Mouse (Mus musculus): ENCODE results near the gene Hdac6. TPM values are rescaled to one million over a fixed set of nuclear protein-coding genes. Genes with fewer than 3 reads are reported as not detected.

The Hdac6 gene
- 10 to 100 TPM; 11.0 to 13.1 TPM for total RNA-seq (2021)
- long read RNA-seq, experiment 1, full-length matches to known transcripts = 14 of 19 reads
- long read RNA-seq, experiment 1, partial matches to known transcripts = 2 of 19 reads
- long read RNA-seq, experiment 1, other reads (novel, unspliced or antisense) = 3 of 19 reads
- long read RNA-seq, experiment 2, full-length matches to known transcripts = 16 of 27 reads
- long read RNA-seq, experiment 2, partial matches to known transcripts = 5 of 27 reads
- long read RNA-seq, experiment 2, other reads (novel, unspliced or antisense) = 6 of 27 reads

GRCm38 (mm10) chrX:7947108-7947899 is at the start of gene Hdac6:
Gene Hdac6, minus strand, starts transcription at chrX:7947889.
- no peak for DNase-seq (ENCODE audit: low spot score in 2 of 2)

GRCm38 (mm10) chrX:7993068-7993735 is 45.5 kb upstream of the Hdac6 start:
- no peak for DNase-seq (ENCODE audit: low spot score in 2 of 2)

- no peak for DNase-seq (ENCODE audit: low spot score in 2 of 2)
Observed at GRCm38 (mm10) chrX:7992379-7993067, 44.8 kb upstream of the Hdac6 start.

GRCm38 (mm10) chrX:7981368-7981767 is 33.7 kb upstream of the Hdac6 start:
- no peak for DNase-seq (ENCODE audit: low spot score in 2 of 2)

GRCm38 (mm10) chrX:7977892-7978291 is 30.2 kb upstream of the Hdac6 start, which contains the start of gene Gata1:
Gene Gata1, minus strand, starts transcription at chrX:7978071.
- DNase-seq (ENCODE audit: low spot score in 2 of 2) = no peak

- DNase-seq (ENCODE audit: low spot score in 2 of 2) = no peak
Observed at GRCm38 (mm10) chrX:7971292-7971691, 23.6 kb upstream of the Hdac6 start.

GRCm38 (mm10) chrX:7968899-7969298 is 21.2 kb upstream of the Hdac6 start:
- no peak for DNase-seq (ENCODE audit: low spot score in 2 of 2)

- no peak for DNase-seq (ENCODE audit: low spot score in 2 of 2)
Observed at GRCm38 (mm10) chrX:7968226-7968625, 20.5 kb upstream of the Hdac6 start.

GRCm38 (mm10) chrX:7967596-7968201 is 20.0 kb upstream of the Hdac6 start:
- no peak for DNase-seq (ENCODE audit: low spot score in 2 of 2)

GRCm38 (mm10) chrX:7966161-7966560 is 18.5 kb upstream of the Hdac6 start:
- no peak for DNase-seq (ENCODE audit: low spot score in 2 of 2)

GRCm38 (mm10) chrX:7963829-7964626 is 16.3 kb upstream of the Hdac6 start:
- DNase-seq (ENCODE audit: low spot score in 2 of 2) = no peak

GRCm38 (mm10) chrX:7958868-7959267 is 11.2 kb upstream of the Hdac6 start:
- DNase-seq (ENCODE audit: low spot score in 2 of 2) = no peak

- DNase-seq (ENCODE audit: low spot score in 2 of 2) = no peak
Observed at GRCm38 (mm10) chrX:7950091-7950490, 2.4 kb upstream of the Hdac6 start.

- peak; percentile 76 to 88 for DNase-seq (ENCODE audit: low spot score in 2 of 2)
Observed at GRCm38 (mm10) chrX:7947900-7948492, 307 bp upstream of the Hdac6 start.

GRCm38 (mm10) chrX:7945618-7946017 is 2.1 kb downstream of the Hdac6 start:
- DNase-seq (ENCODE audit: low spot score in 2 of 2) = no peak

GRCm38 (mm10) chrX:7937667-7938066 is 10.0 kb downstream of the Hdac6 start:
- no peak for DNase-seq (ENCODE audit: low spot score in 2 of 2)

GRCm38 (mm10) chrX:7936874-7937273 is 10.8 kb downstream of the Hdac6 start:
- DNase-seq (ENCODE audit: low spot score in 2 of 2) = no peak

- no peak for DNase-seq (ENCODE audit: low spot score in 2 of 2)
Observed at GRCm38 (mm10) chrX:7928270-7928790, 19.4 kb downstream of the Hdac6 start, which contains the start of gene Eras. Gene Eras, minus strand, starts transcription at chrX:7928607.

- DNase-seq (ENCODE audit: low spot score in 2 of 2) = no peak
Observed at GRCm38 (mm10) chrX:7927116-7927515, 20.6 kb downstream of the Hdac6 start.
